8 mouse cellular contexts compared by ENCODE assay signal in the genomic region with DNA sequence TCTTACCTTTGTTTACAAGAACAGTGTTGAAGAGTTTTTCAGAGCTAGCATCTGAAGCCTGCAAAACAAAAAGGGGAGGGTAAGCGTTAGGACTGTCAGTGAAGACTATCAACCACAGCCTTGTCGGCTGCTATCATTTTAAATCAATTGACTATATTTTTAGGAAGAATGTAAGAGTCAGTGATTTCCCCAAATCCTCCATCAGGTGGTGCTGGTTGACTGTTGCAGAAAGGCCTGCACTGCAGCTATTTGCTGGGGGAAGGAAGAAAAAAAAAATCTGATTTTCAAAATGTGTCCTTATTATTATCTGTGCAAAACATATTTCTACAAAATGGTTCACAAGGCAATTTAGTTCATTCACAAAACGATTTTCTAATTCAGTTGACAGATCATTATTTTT.
DNase-seq lines count a peak whose midpoint lies in the region; TF ChIP-seq lines count a peak whose summit lies in the region.

No protein-coding gene starts in this region.

- H3K4me3 ChIP-seq in embryonic fibroblast, embryonic 13.5 days (ENCODE audit: insufficient read depth, low read length): no peak overlapping the region

- H3K4me1 ChIP-seq in embryonic fibroblast, embryonic 13.5 days (ENCODE audit: control insufficient read depth, insufficient read depth, low read length): peaks cover 4% of the 10 kb centered on the region

- no peak for TF ChIP-seq POLR2A in embryonic fibroblast, embryonic 13.5 days (IDR thresholded peaks at IDR 0.05; ENCODE audit: low read depth, low read length)

- no peak overlapping the region for H3K27ac ChIP-seq in embryonic fibroblast, embryonic 13.5 days (ENCODE audit: insufficient read depth, low read length)

- DNase-seq in left cerebral cortex, adult 18-20 months (ENCODE audit: low spot score in 2 of 2): peak; percentile 62 to 66
- no peak for DNase-seq in left cerebral cortex, adult 8-10 months (ENCODE audit: low spot score in 2 of 2)
- peak; percentile 36 to 60 for DNase-seq in adrenal gland, postnatal 36 days
- DNase-seq in kidney, postnatal 4 days: peak; percentile 68 to 71
- peak; percentile 57 for DNase-seq in lung, postnatal 36 days
- no peak for DNase-seq in c-Kit-positive CD71-positive TER-119-positive erythroid progenitor cells, embryonic 14.5 days (ENCODE audit: low spot score)
- no peak for DNase-seq in spleen, adult 18-20 months

- peak; percentile 48; the same call in 1 of the 2 replicates for TF ChIP-seq CTCF in embryonic fibroblast, embryonic 13.5 days (IDR thresholded peaks at IDR 0.05; ENCODE audit: borderline replicate concordance, insufficient read depth, low read length)

Comparison
In these comparisons a context has a peak if more than half of its experiments do, and no peak if none do; other contexts are left out.
1. DNase-seq: peak in left cerebral cortex, adult 18-20 months (2 of 2), adrenal gland, postnatal 36 days (2 of 2), kidney, postnatal 4 days (2 of 2) and lung, postnatal 36 days (single experiment); none in left cerebral cortex, adult 8-10 months (0 of 2), c-Kit-positive CD71-positive TER-119-positive erythroid progenitor cells, embryonic 14.5 days (single experiment) and spleen, adult 18-20 months (0 of 2).